Mouse (Mus musculus): ENCODE results near the gene Ttc33. TPM values are rescaled to one million over a fixed set of nuclear protein-coding genes. Genes with fewer than 3 reads are reported as not detected.

Gene Ttc33
- total and polyA plus RNA-seq, 2 experiments from 2014 or later, result 32.9 to 33.6 TPM

DNA sequence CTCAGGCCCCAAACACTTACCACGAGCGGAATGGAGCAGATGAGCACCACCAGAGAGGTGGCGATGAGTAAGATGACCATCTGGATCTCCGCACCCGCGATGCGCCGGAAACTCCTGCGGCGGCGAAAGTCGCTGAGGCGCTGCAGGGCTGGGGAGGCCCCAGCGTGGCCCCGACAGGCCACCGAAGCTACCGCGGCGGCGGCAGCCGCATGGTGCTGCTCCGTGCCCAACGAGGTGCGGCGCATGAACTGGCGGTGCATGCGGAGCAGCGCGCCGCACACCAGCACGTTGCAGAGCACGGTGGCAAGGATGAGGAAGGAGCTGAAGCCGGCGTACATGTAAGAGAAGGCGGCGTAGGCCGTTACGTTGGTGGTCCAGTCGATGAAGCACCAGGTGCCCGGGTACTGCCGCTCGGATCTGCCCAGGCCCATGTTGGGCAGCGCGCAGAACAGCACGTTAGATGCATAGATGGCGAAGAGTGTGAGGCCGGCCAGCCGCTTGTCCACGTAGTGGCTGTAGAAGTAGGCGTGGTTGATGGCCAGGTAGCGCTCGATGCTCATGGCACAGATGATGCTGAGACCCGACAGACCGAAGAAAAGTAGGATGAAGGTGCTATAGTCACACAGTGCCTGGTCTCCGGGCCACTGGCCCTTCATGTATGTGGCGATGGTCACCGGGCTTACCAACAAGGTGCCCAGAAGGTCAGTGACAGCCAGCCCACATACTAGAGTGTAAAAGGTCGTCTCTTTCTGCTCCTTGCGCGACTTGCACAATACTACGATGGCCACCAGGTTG lies 57.1 kb downstream of the Ttc33 start:
- Histone ChIP-seq H3K27me3 (ENCODE audit: control insufficient read depth, insufficient read depth, low read length) (peaks cover 40% of the 10 kb centered on the region), H3K27ac (ENCODE audit: low read depth) (no peak overlapping the region), H3K36me3 (replicated peaks; ENCODE audit: control insufficient read depth, insufficient read depth, low read length) (no peaks in the 10 kb centered on the region), H3K4me1 (ENCODE audit: control insufficient read depth, insufficient read depth) (peaks cover 27% of the 10 kb centered on the region), H3K9ac (replicated peaks; ENCODE audit: low read depth, low read length) (peak overlapping the region; percentile 10; the same call in 1 of the 2 replicates), H3K4me3 (ENCODE audit: low read depth, low read length) (peak overlapping the region; percentile 61), H3K9me3 (replicated peaks; ENCODE audit: control insufficient read depth, low read length) (no peaks in the 10 kb centered on the region), H3K4me2 (ENCODE audit: low read depth, low read length) (peak overlapping the region; percentile 89)
- ATAC-seq (ENCODE audit: insufficient read depth, low read depth) (peak; percentile 21; the same call in 1 of the 2 replicates), DNase-seq (ENCODE audit: low spot score) (no peak)
- 2% methylated on average over 61 of the region's 61 CpGs for WGBS
- TF ChIP-seq EP300 (IDR thresholded peaks at IDR 0.05; ENCODE audit: low read depth) (no peak), CTCF (IDR thresholded peaks at IDR 0.05; ENCODE audit: low read depth) (no peak)

GRCm38 (mm10) chr15:5243036-5243958 lies 58.0 kb downstream of the Ttc33 start:
- peaks cover 40% of the 10 kb centered on the region for H3K27me3 ChIP-seq (ENCODE audit: control insufficient read depth, insufficient read depth, low read length)
- no peaks in the 10 kb centered on the region for H3K36me3 ChIP-seq (replicated peaks; ENCODE audit: control insufficient read depth, insufficient read depth, low read length)
- WGBS, result 5% methylated on average over 40 of the region's 40 CpGs
- peaks cover 23% of the 10 kb centered on the region for H3K4me1 ChIP-seq (ENCODE audit: control insufficient read depth, insufficient read depth)
- no peak for DNase-seq (ENCODE audit: low spot score)
- no peak for ATAC-seq (ENCODE audit: insufficient read depth, low read depth)
- H3K27ac ChIP-seq (ENCODE audit: low read depth), result no peak overlapping the region
- TF ChIP-seq EP300 (IDR thresholded peaks at IDR 0.05; ENCODE audit: low read depth) (no peak), CTCF (IDR thresholded peaks at IDR 0.05; ENCODE audit: low read depth) (no peak)
- H3K4me3 ChIP-seq (ENCODE audit: low read depth, low read length), result peak overlapping the region; percentile 61
- H3K9ac ChIP-seq (replicated peaks; ENCODE audit: low read depth, low read length), result peak overlapping the region; percentile 40; the same call in 1 of the 2 replicates
- H3K4me2 ChIP-seq (ENCODE audit: low read depth, low read length), result peak overlapping the region; percentile 89
- no peaks in the 10 kb centered on the region for H3K9me3 ChIP-seq (replicated peaks; ENCODE audit: control insufficient read depth, low read length)

DNA sequence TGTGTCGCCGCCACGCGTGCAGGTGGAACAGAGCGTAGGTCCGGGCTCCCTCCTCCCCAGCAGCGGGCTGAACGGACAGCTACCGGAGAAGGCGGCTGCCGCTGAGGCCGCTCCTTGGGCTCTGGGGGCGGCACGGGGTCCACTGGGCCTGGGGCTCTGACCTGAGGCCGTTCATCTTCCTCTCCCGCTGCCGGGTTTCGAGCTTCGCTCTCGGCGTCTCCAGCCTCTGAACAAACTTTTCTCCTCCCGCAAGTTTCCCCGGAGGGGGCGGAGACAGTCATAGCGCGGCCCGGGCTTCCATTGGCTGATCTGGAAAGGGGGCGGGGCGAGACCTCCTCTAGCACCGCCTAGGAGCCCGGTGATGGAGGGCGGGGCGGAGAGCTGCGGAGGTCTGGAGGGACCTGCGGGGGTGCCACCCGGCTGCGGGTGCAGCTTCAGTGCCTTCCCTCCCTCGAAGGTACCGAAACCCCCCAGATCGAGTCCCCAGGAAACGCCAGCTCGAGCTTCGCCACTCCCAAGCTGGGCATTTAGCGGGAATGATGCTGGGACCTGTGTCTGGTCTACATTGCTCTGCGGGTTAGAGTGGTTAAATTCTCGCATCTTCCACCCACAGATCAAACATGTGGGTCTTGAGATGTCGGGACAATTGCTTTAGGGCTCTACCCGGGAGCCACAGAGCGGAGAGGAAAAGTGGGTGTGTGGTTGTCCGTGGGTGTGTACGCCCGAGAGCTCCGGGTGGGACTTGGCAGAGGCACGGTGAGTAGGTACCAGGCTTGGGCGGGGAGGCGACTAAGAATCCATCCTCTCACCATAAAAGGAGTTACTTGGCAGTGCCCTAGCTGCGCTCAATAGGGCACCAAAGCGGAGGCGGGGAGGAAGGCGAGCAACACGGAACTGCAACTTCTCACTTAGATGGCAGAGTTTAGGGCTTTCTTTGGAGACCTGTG lies 58.9 kb downstream of the Ttc33 start, which contains the start of gene Ptger4:
TSS of gene Ptger4 (minus strand) at position 229 of the 947 bp plus-strand sequence.
- WGBS, result 1% methylated on average over 61 of the region's 61 CpGs

GRCm38 (mm10) chr15:5250182-5250581 lies 64.9 kb downstream of the Ttc33 start:
- H3K9me3 ChIP-seq (replicated peaks; ENCODE audit: control insufficient read depth, low read length), result no peaks in the 10 kb centered on the region
- 70% methylated on average over 4 of the region's 4 CpGs for WGBS
- DNase-seq (ENCODE audit: low spot score) (no peak), ATAC-seq (ENCODE audit: insufficient read depth, low read depth) (no peak)
- H3K4me2 ChIP-seq (ENCODE audit: low read depth, low read length), result no peak overlapping the region
- H3K27ac ChIP-seq (ENCODE audit: low read depth), result no peak overlapping the region
- H3K27me3 ChIP-seq (ENCODE audit: control insufficient read depth, insufficient read depth, low read length), result 0 out of 2 replicates have a peak, but pooled peaks cover 8% of the 10 kb centered on the region
- H3K36me3 ChIP-seq (replicated peaks; ENCODE audit: control insufficient read depth, insufficient read depth, low read length), result no peaks in the 10 kb centered on the region
- H3K4me1 ChIP-seq (ENCODE audit: control insufficient read depth, insufficient read depth), result no peaks in the 10 kb centered on the region
- H3K9ac ChIP-seq (replicated peaks; ENCODE audit: low read depth, low read length), result no peak overlapping the region
- H3K4me3 ChIP-seq (ENCODE audit: low read depth, low read length), result no peak overlapping the region
- TF ChIP-seq EP300 (IDR thresholded peaks at IDR 0.05; ENCODE audit: low read depth) (no peak), CTCF (IDR thresholded peaks at IDR 0.05; ENCODE audit: low read depth) (no peak)

More for the DNA sequence above, 58.9 kb downstream of the Ttc33 start, which contains the start of gene Ptger4:
- Histone ChIP-seq H3K4me3 (ENCODE audit: low read depth, low read length) (peak within 1 kb of the TSS; percentile 61), H3K27ac (ENCODE audit: low read depth) (no peak within 1 kb of the TSS), H3K36me3 (replicated peaks; ENCODE audit: control insufficient read depth, insufficient read depth, low read length) (no peaks in the 10 kb centered on the region), H3K4me2 (ENCODE audit: low read depth, low read length) (peak within 1 kb of the TSS; percentile 89), H3K9ac (replicated peaks; ENCODE audit: low read depth, low read length) (peak within 1 kb of the TSS; percentile 40; the same call in 1 of the 2 replicates), H3K9me3 (replicated peaks; ENCODE audit: control insufficient read depth, low read length) (no peaks in the 10 kb centered on the region), H3K27me3 (ENCODE audit: control insufficient read depth, insufficient read depth, low read length) (peaks cover 40% of the 10 kb centered on the region), H3K4me1 (ENCODE audit: control insufficient read depth, insufficient read depth) (peaks cover 23% of the 10 kb centered on the region)
- TF ChIP-seq EP300 (IDR thresholded peaks at IDR 0.05; ENCODE audit: low read depth) (no peak), CTCF (IDR thresholded peaks at IDR 0.05; ENCODE audit: low read depth) (no peak)
- peak; percentile 90 for ATAC-seq (ENCODE audit: insufficient read depth, low read depth)
- peak; percentile 82 for DNase-seq (ENCODE audit: low spot score)

All from heart, postnatal 0 days (tissue).